Mouse (Mus musculus): ENCODE measurements around the gene Isoc2a. TPM values are rescaled to one million over a fixed set of nuclear protein-coding genes. Genes with fewer than 3 reads are reported as not detected.

Gene Isoc2a
- total and polyA plus RNA-seq, 2 experiments: 63.5 to 110 TPM

GRCm38 (mm10) chr7:4940068-4940479 lies 63.1 kb downstream of the Isoc2a start:
- Histone ChIP-seq H3K79me2 (ENCODE audit: control insufficient read depth, insufficient read depth, low read length) (no peaks in the 10 kb centered on the region), H3K4me3 (ENCODE audit: insufficient read depth, low read depth, low read length) (no peak overlapping the region), H3K27me3 (ENCODE audit: control insufficient read depth, insufficient read depth, low read length) (no peaks in the 10 kb centered on the region), H3K27ac (replicated peaks; ENCODE audit: insufficient read depth, low read depth, low read length) (no peak overlapping the region), H3K9ac (ENCODE audit: low read depth, low read length) (no peak overlapping the region), H3K4me1 (ENCODE audit: control insufficient read depth, insufficient read depth, low read length) (no peaks in the 10 kb centered on the region), H3K36me3 (ENCODE audit: control insufficient read depth, insufficient read depth, low read length) (no peaks in the 10 kb centered on the region)
- 12% methylated on average over 9 of the region's 9 CpGs for WGBS
- DNase-seq (ENCODE audit: extremely low read depth, low read depth, low spot score): peak; percentile 70
- peak; percentile 91 for TF ChIP-seq CTCF (IDR thresholded peaks at IDR 0.05; ENCODE audit: low read depth, low read length)
- TF ChIP-seq POLR2A (IDR thresholded peaks at IDR 0.05; ENCODE audit: extremely low read depth, insufficient read depth, low read length): no peak

GRCm38 (mm10) chr7:4942673-4943072 lies 65.7 kb downstream of the Isoc2a start:
- no peaks in the 10 kb centered on the region for H3K36me3 ChIP-seq (ENCODE audit: control insufficient read depth, insufficient read depth, low read length)
- no peak overlapping the region for H3K4me3 ChIP-seq (ENCODE audit: insufficient read depth, low read depth, low read length)
- no peak for DNase-seq (ENCODE audit: extremely low read depth, low read depth, low spot score)
- 41% methylated on average over 5 of the region's 5 CpGs for WGBS
- no peak overlapping the region for H3K27ac ChIP-seq (replicated peaks; ENCODE audit: insufficient read depth, low read depth, low read length)
- H3K4me1 ChIP-seq (ENCODE audit: control insufficient read depth, insufficient read depth, low read length): no peaks in the 10 kb centered on the region
- H3K79me2 ChIP-seq (ENCODE audit: control insufficient read depth, insufficient read depth, low read length): no peaks in the 10 kb centered on the region
- no peaks in the 10 kb centered on the region for H3K27me3 ChIP-seq (ENCODE audit: control insufficient read depth, insufficient read depth, low read length)
- TF ChIP-seq CTCF (IDR thresholded peaks at IDR 0.05; ENCODE audit: low read depth, low read length): no peak
- no peak for TF ChIP-seq POLR2A (IDR thresholded peaks at IDR 0.05; ENCODE audit: extremely low read depth, insufficient read depth, low read length)
- H3K9ac ChIP-seq (ENCODE audit: low read depth, low read length): no peak overlapping the region

GRCm38 (mm10) chr7:4943223-4943815 lies 66.4 kb downstream of the Isoc2a start:
- Histone ChIP-seq H3K36me3 (ENCODE audit: control insufficient read depth, insufficient read depth, low read length) (no peaks in the 10 kb centered on the region), H3K9ac (ENCODE audit: low read depth, low read length) (peak overlapping the region; percentile 16), H3K79me2 (ENCODE audit: control insufficient read depth, insufficient read depth, low read length) (no peaks in the 10 kb centered on the region), H3K27me3 (ENCODE audit: control insufficient read depth, insufficient read depth, low read length) (no peaks in the 10 kb centered on the region), H3K4me1 (ENCODE audit: control insufficient read depth, insufficient read depth, low read length) (no peaks in the 10 kb centered on the region), H3K4me3 (ENCODE audit: insufficient read depth, low read depth, low read length) (peak overlapping the region; percentile 45), H3K27ac (replicated peaks; ENCODE audit: insufficient read depth, low read depth, low read length) (no peak overlapping the region)
- 7% methylated on average over 15 of the region's 15 CpGs for WGBS
- TF ChIP-seq CTCF (IDR thresholded peaks at IDR 0.05; ENCODE audit: low read depth, low read length) (peak; percentile 98), POLR2A (IDR thresholded peaks at IDR 0.05; ENCODE audit: extremely low read depth, insufficient read depth, low read length) (no peak)
- DNase-seq (ENCODE audit: extremely low read depth, low read depth, low spot score): peak; percentile 92

Other genes starting within 250 kb of the Isoc2a start
Only the 30 nearest of the 34 such genes appear.
- 18.2 and 25.5 TPM in 2 replicates for gene Hspbp1, start 192.1 kb upstream of the Isoc2a start, total RNA-seq (2014; rRNA removed)
- 27.3 and 30.6 TPM in 2 replicates for gene Hspbp1, start 192.1 kb upstream of the Isoc2a start, polyA plus RNA-seq (2012; rRNA removed)
- 0.07 and 0.09 TPM in 2 replicates for gene Brsk1, start 186.5 kb upstream of the Isoc2a start, total RNA-seq (2014; rRNA removed)
- 0.27 and 0.40 TPM in 2 replicates for gene Brsk1, start 186.5 kb upstream of the Isoc2a start, polyA plus RNA-seq (2012; rRNA removed)
- 0.07 and 0.28 TPM in 2 replicates for gene Tmem150b, start 151.9 kb upstream of the Isoc2a start, total RNA-seq (2014; rRNA removed)
- 0.19 and 0.44 TPM in 2 replicates for gene Tmem150b, start 151.9 kb upstream of the Isoc2a start, polyA plus RNA-seq (2012; rRNA removed)
- 7.8 and 9.5 TPM in 2 replicates for gene Kmt5c, start 137.0 kb upstream of the Isoc2a start, total RNA-seq (2014; rRNA removed)
- gene Kmt5c, start 137.0 kb upstream of the Isoc2a start, polyA plus RNA-seq (2012; rRNA removed): 23.5 and 35.1 TPM in 2 replicates
- gene Cox6b2, start 124.1 kb upstream of the Isoc2a start, total RNA-seq (2014; rRNA removed): not detected in 2 replicates
- gene Cox6b2, start 124.1 kb upstream of the Isoc2a start, polyA plus RNA-seq (2012; rRNA removed): 0.67 and 1.3 TPM in 2 replicates
- gene Fam71e2, start 105.9 kb upstream of the Isoc2a start, total RNA-seq (2014; rRNA removed): not detected in 2 replicates
- gene Fam71e2, start 105.9 kb upstream of the Isoc2a start, polyA plus RNA-seq (2012; rRNA removed): not detected in 2 replicates
- not detected in 2 replicates for gene Il11, start 94.3 kb upstream of the Isoc2a start, total RNA-seq (2014; rRNA removed)
- gene Il11, start 94.3 kb upstream of the Isoc2a start, polyA plus RNA-seq (2012; rRNA removed): 0.09 TPM in 1 of 2 replicates, not detected in the other
- not detected in 2 replicates for gene Tmem190, start 94.2 kb upstream of the Isoc2a start, total RNA-seq (2014; rRNA removed)
- not detected in 2 replicates for gene Tmem190, start 94.2 kb upstream of the Isoc2a start, polyA plus RNA-seq (2012; rRNA removed)
- 16.4 and 17.3 TPM in 2 replicates for gene Tmem238, start 87.5 kb upstream of the Isoc2a start, total RNA-seq (2014; rRNA removed)
- gene Tmem238, start 87.5 kb upstream of the Isoc2a start, polyA plus RNA-seq (2012; rRNA removed): 73.2 and 92.1 TPM in 2 replicates
- gene Rpl28, start 84.3 kb upstream of the Isoc2a start, total RNA-seq (2014; rRNA removed): 58.4 and 69.2 TPM in 2 replicates
- 211 and 226 TPM in 2 replicates for gene Rpl28, start 84.3 kb upstream of the Isoc2a start, polyA plus RNA-seq (2012; rRNA removed)
- gene Ube2s, start 64.6 kb upstream of the Isoc2a start, total RNA-seq (2014; rRNA removed): 22.4 and 24.2 TPM in 2 replicates
- 45.9 and 74.3 TPM in 2 replicates for gene Ube2s, start 64.6 kb upstream of the Isoc2a start, polyA plus RNA-seq (2012; rRNA removed)
- gene Shisa7, start 32.5 kb upstream of the Isoc2a start, total RNA-seq (2014; rRNA removed): under 0.01 TPM in 1 of 2 replicates, not detected in the other
- 0.02 and 0.12 TPM in 2 replicates for gene Shisa7, start 32.5 kb upstream of the Isoc2a start, polyA plus RNA-seq (2012; rRNA removed)
- 23.6 and 40.2 TPM in 2 replicates for gene Isoc2b, start 6.9 kb upstream of the Isoc2a start, total RNA-seq (2014; rRNA removed)
- gene Isoc2b, start 6.9 kb upstream of the Isoc2a start, polyA plus RNA-seq (2012; rRNA removed): 24.0 and 34.6 TPM in 2 replicates
- gene Gm36210, start 29.4 kb downstream of the Isoc2a start, total RNA-seq (2014; rRNA removed): not detected in 2 replicates
- gene Gm36210, start 29.4 kb downstream of the Isoc2a start, polyA plus RNA-seq (2012; rRNA removed): 0.13 TPM in 1 of 2 replicates, not detected in the other
- gene Zfp628, start 38.1 kb downstream of the Isoc2a start, total RNA-seq (2014; rRNA removed): 0.55 and 0.74 TPM in 2 replicates
- gene Zfp628, start 38.1 kb downstream of the Isoc2a start, polyA plus RNA-seq (2012; rRNA removed): 6.2 and 8.3 TPM in 2 replicates
- gene Nat14, start 44.9 kb downstream of the Isoc2a start, total RNA-seq (2014; rRNA removed): 0.20 and 0.28 TPM in 2 replicates
- gene Nat14, start 44.9 kb downstream of the Isoc2a start, polyA plus RNA-seq (2012; rRNA removed): 0.66 and 0.75 TPM in 2 replicates
- gene Ssc5d, start 48.6 kb downstream of the Isoc2a start, total RNA-seq (2014; rRNA removed): 0.07 and 0.18 TPM in 2 replicates
- gene Ssc5d, start 48.6 kb downstream of the Isoc2a start, polyA plus RNA-seq (2012; rRNA removed): 0.14 and 0.26 TPM in 2 replicates
- not detected in 2 replicates for gene Sbk2, start 87.3 kb downstream of the Isoc2a start, total RNA-seq (2014; rRNA removed)
- 0.12 TPM in 1 of 2 replicates, not detected in the other for gene Sbk2, start 87.3 kb downstream of the Isoc2a start, polyA plus RNA-seq (2012; rRNA removed)
- gene Sbk3, start 94.0 kb downstream of the Isoc2a start, total RNA-seq (2014; rRNA removed): not detected in 2 replicates
- not detected in 2 replicates for gene Sbk3, start 94.0 kb downstream of the Isoc2a start, polyA plus RNA-seq (2012; rRNA removed)
- gene Zfp579, start 119.0 kb downstream of the Isoc2a start, total RNA-seq (2014; rRNA removed): 1.2 TPM in 2 replicates
- 10.8 and 13.0 TPM in 2 replicates for gene Zfp579, start 119.0 kb downstream of the Isoc2a start, polyA plus RNA-seq (2012; rRNA removed)
- 6.7 and 10.7 TPM in 2 replicates for gene Zfp524, start 137.3 kb downstream of the Isoc2a start, total RNA-seq (2014; rRNA removed)
- gene Zfp524, start 137.3 kb downstream of the Isoc2a start, polyA plus RNA-seq (2012; rRNA removed): 38.3 and 41.1 TPM in 2 replicates
- 6.2 and 6.8 TPM in 2 replicates for gene Fiz1, start 137.5 kb downstream of the Isoc2a start, total RNA-seq (2014; rRNA removed)
- gene Fiz1, start 137.5 kb downstream of the Isoc2a start, polyA plus RNA-seq (2012; rRNA removed): 18.0 and 19.3 TPM in 2 replicates
- 0.55 and 1.1 TPM in 2 replicates for gene Gm44973, start 138.3 kb downstream of the Isoc2a start, total RNA-seq (2014; rRNA removed)
- not detected in 2 replicates for gene Gm44973, start 138.3 kb downstream of the Isoc2a start, polyA plus RNA-seq (2012; rRNA removed)
- 4.1 and 4.3 TPM in 2 replicates for gene Zfp865, start 143.2 kb downstream of the Isoc2a start, total RNA-seq (2014; rRNA removed)
- gene Zfp865, start 143.2 kb downstream of the Isoc2a start, polyA plus RNA-seq (2012; rRNA removed): 11.2 and 14.6 TPM in 2 replicates
- 0.20 and 0.28 TPM in 2 replicates for gene Ccdc106, start 143.4 kb downstream of the Isoc2a start, total RNA-seq (2014; rRNA removed)
- gene Ccdc106, start 143.4 kb downstream of the Isoc2a start, polyA plus RNA-seq (2012; rRNA removed): 0.30 and 0.35 TPM in 2 replicates
- gene 4632433K11Rik, start 157.0 kb downstream of the Isoc2a start, total RNA-seq (2014; rRNA removed): 0.28 TPM in 1 of 2 replicates, not detected in the other
- gene 4632433K11Rik, start 157.0 kb downstream of the Isoc2a start, polyA plus RNA-seq (2012; rRNA removed): not detected in 2 replicates
- gene Zfp784, start 161.3 kb downstream of the Isoc2a start, total RNA-seq (2014; rRNA removed): 2.4 and 2.8 TPM in 2 replicates
- gene Zfp784, start 161.3 kb downstream of the Isoc2a start, polyA plus RNA-seq (2012; rRNA removed): 2.7 and 2.9 TPM in 2 replicates
- gene Zfp580, start 174.4 kb downstream of the Isoc2a start, total RNA-seq (2014; rRNA removed): 0.18 and 0.20 TPM in 2 replicates
- gene Zfp580, start 174.4 kb downstream of the Isoc2a start, polyA plus RNA-seq (2012; rRNA removed): 1.9 and 2.2 TPM in 2 replicates
- gene U2af2, start 185.0 kb downstream of the Isoc2a start, total RNA-seq (2014; rRNA removed): 30.4 and 35.2 TPM in 2 replicates
- gene U2af2, start 185.0 kb downstream of the Isoc2a start, polyA plus RNA-seq (2012; rRNA removed): 70.6 and 90.4 TPM in 2 replicates
- gene Epn1, start 203.1 kb downstream of the Isoc2a start, total RNA-seq (2014; rRNA removed): 54.2 and 81.8 TPM in 2 replicates
- gene Epn1, start 203.1 kb downstream of the Isoc2a start, polyA plus RNA-seq (2012; rRNA removed): 203 and 212 TPM in 2 replicates

All from liver, adult 2 months (tissue).